Mouse (Mus musculus): ENCODE data around the gene Tgfbi. TPM values are rescaled to one million over a fixed set of nuclear protein-coding genes. Genes with fewer than 3 reads are reported as not detected.

The Tgfbi gene
- polyA plus RNA-seq, 1 experiment from 2014 or later = 183 TPM

DNA sequence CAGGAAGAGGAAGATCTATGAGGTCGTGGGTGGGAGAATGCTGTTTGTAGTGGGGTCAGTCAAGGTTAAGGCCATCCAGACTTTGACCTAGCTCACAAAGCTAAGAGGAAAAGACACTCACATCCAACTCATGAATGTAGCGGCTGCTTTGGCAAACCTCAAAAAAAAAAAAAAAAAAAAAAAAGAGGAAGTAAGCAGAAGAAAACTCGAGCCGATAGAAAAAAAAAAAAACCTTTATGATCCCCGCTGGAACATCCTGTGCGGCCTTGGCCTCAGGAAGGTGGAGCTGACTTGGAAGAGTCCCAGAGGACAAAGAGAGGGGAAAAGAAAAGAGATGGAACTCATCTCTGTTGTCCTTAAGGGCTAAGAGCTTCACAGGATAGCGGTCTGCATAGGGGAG lies 7.1 kb downstream of the Tgfbi start:
- Histone ChIP-seq H3K4me2 (ENCODE audit: low read depth, low read length) (no peak overlapping the region), H3K27ac (ENCODE audit: low read length) (no peak overlapping the region), H3K9me3 (ENCODE audit: control insufficient read depth, low read length) (no peaks in the 10 kb centered on the region), H3K27me3 (ENCODE audit: control insufficient read depth, insufficient read depth, low read depth, low read length) (no peaks in the 10 kb centered on the region), H3K36me3 (ENCODE audit: control insufficient read depth, insufficient read depth, low read length) (no peaks in the 10 kb centered on the region), H3K9ac (ENCODE audit: low read length) (no peak overlapping the region), H3K4me1 (replicated peaks; ENCODE audit: control insufficient read depth, insufficient read depth, low read length) (peaks cover 35% of the 10 kb centered on the region), H3K4me3 (ENCODE audit: low read length) (no peak overlapping the region)
- no peak for ATAC-seq (ENCODE audit: low read depth)
- 33% methylated on average over 7 of the region's 7 CpGs for WGBS

DNA sequence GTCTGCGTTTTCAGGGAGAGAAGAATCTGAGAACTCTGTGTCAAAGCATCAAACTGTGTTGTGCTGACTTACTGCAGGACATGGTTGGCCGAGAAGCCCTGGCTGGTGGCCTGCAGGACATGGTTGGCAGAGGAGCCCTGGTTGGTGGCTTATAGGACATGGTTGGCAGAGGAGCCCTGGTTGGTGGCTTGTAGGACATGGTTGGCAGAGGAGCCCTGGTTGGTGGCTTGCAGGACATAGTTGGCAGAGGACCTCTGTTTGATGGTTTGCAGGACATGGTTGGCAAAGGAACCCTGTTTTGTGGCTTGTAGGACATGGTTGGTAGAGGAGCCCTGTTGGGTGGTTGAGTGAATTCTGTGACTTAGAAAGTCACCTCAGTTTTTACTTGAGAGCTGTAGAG lies 7.9 kb downstream of the Tgfbi start:
- Histone ChIP-seq H3K27ac (ENCODE audit: low read length) (no peak overlapping the region), H3K27me3 (ENCODE audit: control insufficient read depth, insufficient read depth, low read depth, low read length) (no peaks in the 10 kb centered on the region), H3K36me3 (ENCODE audit: control insufficient read depth, insufficient read depth, low read length) (no peaks in the 10 kb centered on the region), H3K9me3 (ENCODE audit: control insufficient read depth, low read length) (no peaks in the 10 kb centered on the region), H3K9ac (ENCODE audit: low read length) (no peak overlapping the region), H3K4me1 (replicated peaks; ENCODE audit: control insufficient read depth, insufficient read depth, low read length) (peaks cover 36% of the 10 kb centered on the region), H3K4me2 (ENCODE audit: low read depth, low read length) (no peak overlapping the region), H3K4me3 (ENCODE audit: low read length) (no peak overlapping the region)
- 93% methylated on average over 2 of the region's 2 CpGs for WGBS
- ATAC-seq (ENCODE audit: low read depth) = no peak

DNA sequence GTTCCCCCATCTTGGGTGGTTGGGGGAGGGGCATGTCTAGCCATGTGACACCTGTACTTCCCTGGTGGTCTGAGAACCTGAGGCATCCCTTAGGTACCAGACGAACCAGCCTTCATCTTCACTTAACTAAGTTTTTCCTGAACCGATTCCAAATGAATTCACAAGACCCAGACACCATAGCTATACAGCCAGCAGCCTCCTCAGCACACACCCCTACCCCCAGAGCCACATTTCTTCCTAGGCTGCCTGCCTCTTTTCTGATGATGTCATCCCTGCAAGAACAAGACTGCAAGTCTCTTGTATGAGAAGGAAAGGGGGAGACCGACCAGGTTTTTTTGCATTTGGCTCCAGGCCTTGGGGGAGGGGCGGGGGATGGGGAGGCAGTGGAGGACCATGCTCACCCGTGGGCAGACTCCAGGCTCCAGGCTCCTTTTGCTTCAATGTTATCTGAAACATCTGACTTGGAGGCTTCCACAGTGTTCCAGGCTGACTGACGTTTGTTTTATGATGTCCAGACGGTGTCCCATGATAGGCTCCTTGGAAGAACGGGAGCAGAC lies 13.0 kb downstream of the Tgfbi start:
- H3K9ac ChIP-seq (ENCODE audit: low read length) = no peak overlapping the region
- H3K4me3 ChIP-seq (ENCODE audit: low read length) = no peak overlapping the region
- ATAC-seq (ENCODE audit: low read depth) = no peak
- H3K36me3 ChIP-seq (ENCODE audit: control insufficient read depth, insufficient read depth, low read length) = no peaks in the 10 kb centered on the region
- no peak overlapping the region for H3K27ac ChIP-seq (ENCODE audit: low read length)
- 32% methylated on average over 8 of the region's 8 CpGs for WGBS
- no peaks in the 10 kb centered on the region for H3K9me3 ChIP-seq (ENCODE audit: control insufficient read depth, low read length)
- H3K4me1 ChIP-seq (replicated peaks; ENCODE audit: control insufficient read depth, insufficient read depth, low read length) = peaks cover 16% of the 10 kb centered on the region
- H3K4me2 ChIP-seq (ENCODE audit: low read depth, low read length) = no peak overlapping the region
- no peaks in the 10 kb centered on the region for H3K27me3 ChIP-seq (ENCODE audit: control insufficient read depth, insufficient read depth, low read depth, low read length)

DNA sequence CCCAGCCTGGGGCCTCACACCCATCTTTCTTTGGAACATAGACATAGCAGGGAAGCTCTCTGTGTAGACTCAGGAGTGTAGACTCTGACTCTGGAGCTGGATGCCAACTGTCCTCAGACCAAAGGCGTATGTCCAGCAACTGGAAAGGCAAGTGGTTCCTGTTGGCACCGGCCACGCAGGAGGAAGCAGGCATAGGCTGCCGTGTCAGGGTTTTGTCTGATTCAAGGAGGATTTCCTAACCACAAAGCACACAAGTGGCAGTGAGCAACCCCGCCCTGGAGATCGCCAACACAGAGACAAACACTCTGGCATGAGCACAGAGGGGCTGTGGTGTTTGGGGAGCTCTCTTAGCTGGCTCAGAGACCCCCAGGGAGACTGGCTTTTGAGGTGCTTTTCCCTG lies 17.2 kb downstream of the Tgfbi start:
- H3K4me1 ChIP-seq (replicated peaks; ENCODE audit: control insufficient read depth, insufficient read depth, low read length) = peaks cover 24% of the 10 kb centered on the region
- no peak overlapping the region for H3K4me2 ChIP-seq (ENCODE audit: low read depth, low read length)
- H3K27me3 ChIP-seq (ENCODE audit: control insufficient read depth, insufficient read depth, low read depth, low read length) = no peaks in the 10 kb centered on the region
- no peak overlapping the region for H3K4me3 ChIP-seq (ENCODE audit: low read length)
- no peak overlapping the region for H3K9ac ChIP-seq (ENCODE audit: low read length)
- WGBS = 48% methylated on average over 6 of the region's 6 CpGs
- no peaks in the 10 kb centered on the region for H3K9me3 ChIP-seq (ENCODE audit: control insufficient read depth, low read length)
- H3K27ac ChIP-seq (ENCODE audit: low read length) = no peak overlapping the region
- H3K36me3 ChIP-seq (ENCODE audit: control insufficient read depth, insufficient read depth, low read length) = no peaks in the 10 kb centered on the region
- no peak for ATAC-seq (ENCODE audit: low read depth)

DNA sequence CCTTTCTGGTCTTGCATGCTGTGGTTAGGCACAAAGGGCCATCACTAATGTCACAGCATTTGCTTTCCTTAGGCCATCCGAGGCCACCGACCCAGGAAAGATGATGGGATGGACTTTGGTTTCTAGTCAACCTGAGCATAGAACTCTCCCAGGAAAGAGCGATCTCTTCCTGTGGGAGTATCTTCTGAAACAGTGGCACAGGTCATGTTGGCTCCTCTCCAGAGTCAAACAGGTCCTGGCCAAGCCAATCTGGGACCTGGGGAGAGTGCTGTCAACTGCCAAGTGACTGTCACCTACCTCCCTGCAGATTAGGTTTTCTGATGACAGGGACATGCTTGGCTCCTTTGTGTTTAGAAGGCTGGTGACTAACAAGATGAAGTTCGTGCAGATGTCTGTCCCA lies 20.8 kb downstream of the Tgfbi start:
- Histone ChIP-seq H3K9ac (ENCODE audit: low read length) (no peak overlapping the region), H3K36me3 (ENCODE audit: control insufficient read depth, insufficient read depth, low read length) (no peaks in the 10 kb centered on the region), H3K4me3 (ENCODE audit: low read length) (no peak overlapping the region), H3K27me3 (ENCODE audit: control insufficient read depth, insufficient read depth, low read depth, low read length) (no peaks in the 10 kb centered on the region), H3K4me1 (replicated peaks; ENCODE audit: control insufficient read depth, insufficient read depth, low read length) (peaks cover 32% of the 10 kb centered on the region), H3K27ac (ENCODE audit: low read length) (no peak overlapping the region), H3K9me3 (ENCODE audit: control insufficient read depth, low read length) (no peaks in the 10 kb centered on the region), H3K4me2 (ENCODE audit: low read depth, low read length) (no peak overlapping the region)
- no peak for ATAC-seq (ENCODE audit: low read depth)
- 85% methylated on average over 4 of the region's 4 CpGs for WGBS

DNA sequence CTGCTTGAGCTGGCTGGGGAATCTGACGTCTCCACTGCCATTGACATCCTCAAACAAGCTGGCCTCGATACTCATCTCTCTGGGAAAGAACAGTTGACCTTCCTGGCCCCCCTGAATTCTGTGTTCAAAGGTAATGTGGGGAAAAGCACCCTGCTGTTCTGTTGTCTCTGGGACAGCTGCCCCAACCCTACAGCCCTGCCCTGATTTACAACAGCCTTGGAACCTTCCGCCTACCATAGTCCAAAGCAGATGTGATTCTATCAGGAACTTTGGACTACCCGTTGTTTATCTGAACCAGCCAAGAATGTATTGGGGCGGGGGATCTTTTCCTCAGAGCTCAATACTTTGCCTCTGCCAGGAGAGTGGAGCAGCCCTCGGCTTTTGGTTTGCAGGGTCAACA lies 21.2 kb downstream of the Tgfbi start:
- Histone ChIP-seq H3K4me2 (ENCODE audit: low read depth, low read length) (no peak overlapping the region), H3K36me3 (ENCODE audit: control insufficient read depth, insufficient read depth, low read length) (no peaks in the 10 kb centered on the region), H3K9ac (ENCODE audit: low read length) (no peak overlapping the region), H3K9me3 (ENCODE audit: control insufficient read depth, low read length) (no peaks in the 10 kb centered on the region), H3K27me3 (ENCODE audit: control insufficient read depth, insufficient read depth, low read depth, low read length) (no peaks in the 10 kb centered on the region), H3K4me3 (ENCODE audit: low read length) (no peak overlapping the region), H3K27ac (ENCODE audit: low read length) (no peak overlapping the region), H3K4me1 (replicated peaks; ENCODE audit: control insufficient read depth, insufficient read depth, low read length) (peaks cover 36% of the 10 kb centered on the region)
- ATAC-seq (ENCODE audit: low read depth) = peak; percentile 12; the same call in 1 of the 2 replicates
- WGBS = 40% methylated on average over 6 of the region's 6 CpGs

DNA sequence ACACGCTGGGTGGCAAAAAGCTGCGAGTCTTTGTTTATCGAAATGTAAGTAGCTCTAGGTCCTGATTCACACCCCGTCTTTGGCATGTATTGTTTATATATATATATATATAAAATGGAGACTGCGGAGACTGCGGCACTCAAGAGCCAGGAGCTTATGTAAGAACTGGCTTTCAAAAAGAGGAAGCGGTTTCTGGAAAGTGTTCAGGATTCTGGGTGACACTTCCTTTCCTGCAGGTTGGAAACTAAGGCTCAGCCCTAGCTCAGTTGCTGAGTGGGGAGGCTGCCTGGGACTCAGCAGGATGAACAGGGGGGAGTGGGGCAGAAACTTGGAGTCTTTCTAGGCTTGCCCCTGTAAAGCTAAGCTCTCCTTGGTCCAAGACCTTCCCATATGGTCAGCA lies 22.0 kb downstream of the Tgfbi start:
- no peak for ATAC-seq (ENCODE audit: low read depth)
- H3K4me3 ChIP-seq (ENCODE audit: low read length) = no peak overlapping the region
- 35% methylated on average over 7 of the region's 7 CpGs for WGBS
- H3K27me3 ChIP-seq (ENCODE audit: control insufficient read depth, insufficient read depth, low read depth, low read length) = no peaks in the 10 kb centered on the region
- H3K4me2 ChIP-seq (ENCODE audit: low read depth, low read length) = no peak overlapping the region
- H3K4me1 ChIP-seq (replicated peaks; ENCODE audit: control insufficient read depth, insufficient read depth, low read length) = peaks cover 38% of the 10 kb centered on the region
- H3K36me3 ChIP-seq (ENCODE audit: control insufficient read depth, insufficient read depth, low read length) = no peaks in the 10 kb centered on the region
- H3K9me3 ChIP-seq (ENCODE audit: control insufficient read depth, low read length) = no peaks in the 10 kb centered on the region
- no peak overlapping the region for H3K27ac ChIP-seq (ENCODE audit: low read length)
- H3K9ac ChIP-seq (ENCODE audit: low read length) = no peak overlapping the region

DNA sequence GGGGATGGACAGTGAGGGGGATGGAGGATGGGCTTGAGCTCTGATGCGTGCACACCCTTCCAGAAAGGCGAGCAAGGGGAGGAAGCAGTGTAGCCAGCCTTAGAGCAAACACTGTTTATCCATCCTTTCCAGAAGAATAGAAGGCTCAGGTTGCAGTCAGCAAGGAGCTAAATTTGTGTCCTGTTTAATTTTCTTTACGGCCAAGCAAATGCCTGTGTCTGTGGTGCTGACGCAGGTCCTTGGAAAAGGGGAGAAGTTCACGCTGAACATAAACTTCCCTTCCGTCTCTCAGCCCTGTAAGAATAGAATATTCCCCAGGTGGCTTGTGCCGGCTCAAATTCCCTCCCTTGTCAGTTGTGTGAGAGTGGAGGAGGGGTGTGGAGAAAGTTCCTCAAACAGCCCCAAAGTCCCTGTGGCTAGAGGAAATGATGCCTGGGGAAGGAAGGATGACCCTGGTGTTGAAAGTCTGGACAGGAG lies 24.9 kb downstream of the Tgfbi start:
- 0 out of 2 replicates have a peak overlapping the region, but pooled peaks have one; percentile 18 for H3K4me2 ChIP-seq (ENCODE audit: low read depth, low read length)
- peak; percentile 25 for ATAC-seq (ENCODE audit: low read depth)

DNA sequence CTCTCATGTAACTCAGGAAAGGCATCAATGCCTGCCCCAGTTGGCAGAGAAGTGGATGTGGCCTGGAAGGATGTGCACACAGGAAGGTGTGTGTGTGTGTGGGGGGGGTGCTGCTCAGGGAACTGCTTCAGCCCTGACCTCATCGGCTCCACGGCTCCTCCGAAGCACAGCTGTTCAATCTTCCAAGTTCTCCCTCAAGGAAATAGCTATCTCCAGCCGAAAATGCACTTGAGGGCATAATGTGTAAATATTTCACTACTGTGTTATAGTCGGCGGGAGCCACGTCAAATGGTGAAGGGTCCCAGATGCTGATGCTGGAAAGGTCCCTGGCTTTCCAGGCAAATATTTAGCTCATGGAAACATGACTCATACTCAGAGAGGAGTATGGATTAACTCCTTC lies 25.6 kb downstream of the Tgfbi start:
- Histone ChIP-seq H3K4me1 (replicated peaks; ENCODE audit: control insufficient read depth, insufficient read depth, low read length) (peaks cover 36% of the 10 kb centered on the region), H3K27me3 (ENCODE audit: control insufficient read depth, insufficient read depth, low read depth, low read length) (no peaks in the 10 kb centered on the region), H3K36me3 (ENCODE audit: control insufficient read depth, insufficient read depth, low read length) (no peaks in the 10 kb centered on the region), H3K9ac (ENCODE audit: low read length) (no peak overlapping the region), H3K4me2 (ENCODE audit: low read depth, low read length) (peak overlapping the region; percentile 18), H3K27ac (ENCODE audit: low read length) (peak overlapping the region; percentile 86), H3K4me3 (ENCODE audit: low read length) (no peak overlapping the region), H3K9me3 (ENCODE audit: control insufficient read depth, low read length) (no peaks in the 10 kb centered on the region)
- peak; percentile 78 for ATAC-seq (ENCODE audit: low read depth)
- 2% methylated on average over 7 of the region's 7 CpGs for WGBS

More for the DNA sequence above, 24.9 kb downstream of the Tgfbi start:
- H3K4me3 ChIP-seq (ENCODE audit: low read length) = no peak overlapping the region
- H3K4me1 ChIP-seq (replicated peaks; ENCODE audit: control insufficient read depth, insufficient read depth, low read length) = peaks cover 36% of the 10 kb centered on the region
- no peak overlapping the region for H3K9ac ChIP-seq (ENCODE audit: low read length)
- no peaks in the 10 kb centered on the region for H3K36me3 ChIP-seq (ENCODE audit: control insufficient read depth, insufficient read depth, low read length)
- H3K27me3 ChIP-seq (ENCODE audit: control insufficient read depth, insufficient read depth, low read depth, low read length) = no peaks in the 10 kb centered on the region
- WGBS = 5% methylated on average over 7 of the region's 7 CpGs
- H3K27ac ChIP-seq (ENCODE audit: low read length) = peak overlapping the region; percentile 86
- H3K9me3 ChIP-seq (ENCODE audit: control insufficient read depth, low read length) = no peaks in the 10 kb centered on the region

DNA sequence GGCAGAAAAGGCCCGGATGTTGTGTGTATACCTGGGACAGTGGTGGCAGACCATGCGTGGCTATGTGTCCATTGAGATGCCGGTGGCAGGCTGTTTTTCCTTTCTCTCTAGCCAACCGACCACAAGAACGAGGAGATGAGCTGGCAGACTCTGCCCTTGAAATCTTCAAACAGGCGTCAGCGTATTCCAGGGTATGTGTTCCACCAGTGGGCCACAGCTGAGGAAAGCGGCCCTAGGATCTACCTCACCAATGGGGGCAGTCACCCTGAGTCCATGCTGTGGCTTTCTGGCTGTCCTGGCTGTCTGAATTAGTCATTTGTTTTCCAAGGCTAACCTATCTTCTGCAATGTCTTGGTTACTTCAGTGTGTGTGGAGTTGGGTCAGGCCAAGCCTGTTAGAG lies 27.7 kb downstream of the Tgfbi start:
- Histone ChIP-seq H3K27me3 (ENCODE audit: control insufficient read depth, insufficient read depth, low read depth, low read length) (no peaks in the 10 kb centered on the region), H3K9ac (ENCODE audit: low read length) (no peak overlapping the region), H3K4me3 (ENCODE audit: low read length) (no peak overlapping the region), H3K27ac (ENCODE audit: low read length) (no peak overlapping the region), H3K36me3 (ENCODE audit: control insufficient read depth, insufficient read depth, low read length) (no peaks in the 10 kb centered on the region), H3K4me1 (replicated peaks; ENCODE audit: control insufficient read depth, insufficient read depth, low read length) (peaks cover 26% of the 10 kb centered on the region), H3K9me3 (ENCODE audit: control insufficient read depth, low read length) (no peaks in the 10 kb centered on the region), H3K4me2 (ENCODE audit: low read depth, low read length) (no peak overlapping the region)
- WGBS = 89% methylated on average over 8 of the region's 8 CpGs
- ATAC-seq (ENCODE audit: low read depth) = no peak

Data from lung, embryonic 16.5 days (tissue).